Mouse (Mus musculus) testis, adult 2 months (tissue): Measurements from ENCODE around the gene Il1b. TPM values are rescaled to one million over a fixed set of nuclear protein-coding genes. Genes with fewer than 3 reads are reported as not detected.
A peak's percentile ranks its signal among the peaks of the same experiment; 100 is the strongest.

ENCODE experiments used
- H3K27ac ChIP-seq: fragments of 200-500 bp; 2 replicates; pipeline ENCODE4 v1.5.1; 2012; ENCODE audit warnings: low read depth, low read length; ENCODE audit not compliant: control insufficient read depth, insufficient read depth
- H3K27me3 ChIP-seq: fragments of 200-500 bp; 2 replicates; pipeline ENCODE4 v1.6.1; 2012; ENCODE audit warnings: mild to moderate bottlenecking, low read length, moderate library complexity; ENCODE audit not compliant: control insufficient read depth, insufficient read depth
- H3K36me3 ChIP-seq: fragments of 200-500 bp; 2 replicates; pipeline ENCODE4 v1.6.1; 2012; ENCODE audit warnings: mild to moderate bottlenecking, low read length; ENCODE audit not compliant: control insufficient read depth, insufficient read depth
- H3K4me1 ChIP-seq: fragments of 200-500 bp; 2 replicates; pipeline ENCODE4 v1.6.1; 2012; ENCODE audit warnings: low read length; ENCODE audit not compliant: control insufficient read depth, insufficient read depth
- H3K4me3 ChIP-seq: fragments of 200-500 bp; 2 replicates; pipeline ENCODE4 v1.5.1; 2012; ENCODE audit warnings: low read depth, mild to moderate bottlenecking, low read length, moderate library complexity, mixed read lengths; ENCODE audit not compliant: control insufficient read depth
- CTCF ChIP-seq: fragments of 200-500 bp; IDR thresholded peaks from 2 replicates; pipeline ENCODE4 v1.5.1; 2012; ENCODE audit warnings: low read depth, mild to moderate bottlenecking, inconsistent platforms, low read length, moderate library complexity; ENCODE audit not compliant: control insufficient read depth, insufficient read depth, insufficient replicate concordance
- POLR2A ChIP-seq: fragments of 200-500 bp; IDR thresholded peaks from 2 replicates; pipeline ENCODE4 v1.6.1; 2012; ENCODE audit warnings: low read depth, mild to moderate bottlenecking, inconsistent platforms, low read length, moderate library complexity; ENCODE audit not compliant: control insufficient read depth
- polyA plus RNA-seq: library from polyadenylated mRNA; depleted of rRNA; stranded (reverse); fragments of >200 nt; gene quantifications from 2 replicates; pipeline ENCODE4 v1.2.3, GENCODE M21; 2012

Il1b gene
- polyA plus RNA-seq, 1 experiment, result 0.64 TPM

GRCm38 (mm10) chr2:129385331-129385730 is 14.4 kb upstream of the Il1b start:
- H3K4me1 ChIP-seq, result no peaks in the 10 kb centered on the region
- H3K36me3 ChIP-seq, result no peaks in the 10 kb centered on the region
- no peak overlapping the region for H3K27ac ChIP-seq
- no peaks in the 10 kb centered on the region for H3K27me3 ChIP-seq
- TF ChIP-seq POLR2A (no peak), CTCF (no peak)
- no peak overlapping the region for H3K4me3 ChIP-seq

DNA sequence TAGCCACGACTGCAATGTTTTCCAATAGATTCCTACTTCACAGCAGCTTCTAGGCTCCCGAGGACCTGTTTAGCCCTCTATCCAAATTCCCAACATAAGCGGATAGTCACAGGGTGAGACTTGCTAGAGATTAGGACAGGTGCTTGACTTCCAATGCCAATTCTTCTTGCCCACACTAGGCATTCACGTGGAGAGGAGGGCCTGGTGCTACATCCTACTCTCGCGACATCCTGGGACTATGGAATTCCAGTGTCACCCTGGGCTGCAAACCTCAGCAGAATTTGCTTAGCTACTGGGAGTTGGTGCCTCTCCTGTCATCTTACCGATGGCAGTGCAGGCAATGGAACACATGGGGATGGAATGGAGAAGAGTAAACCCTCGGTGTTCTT is 13.3 kb upstream of the Il1b start:
- H3K27ac ChIP-seq, result peak overlapping the region; percentile 45
- no peaks in the 10 kb centered on the region for H3K4me1 ChIP-seq
- no peaks in the 10 kb centered on the region for H3K27me3 ChIP-seq
- no peak overlapping the region for H3K4me3 ChIP-seq
- H3K36me3 ChIP-seq, result no peaks in the 10 kb centered on the region
- no peak for TF ChIP-seq POLR2A
- TF ChIP-seq CTCF, result no peak

- Histone ChIP-seq H3K27ac (peak overlapping the region; percentile 45), H3K36me3 (no peaks in the 10 kb centered on the region), H3K4me1 (no peaks in the 10 kb centered on the region), H3K4me3 (no peak overlapping the region), H3K27me3 (no peaks in the 10 kb centered on the region)
- TF ChIP-seq CTCF (no peak), POLR2A (no peak)
These were observed 12.8 kb upstream of the Il1b start for GRCm38 (mm10) chr2:129383512-129384271.

DNA sequence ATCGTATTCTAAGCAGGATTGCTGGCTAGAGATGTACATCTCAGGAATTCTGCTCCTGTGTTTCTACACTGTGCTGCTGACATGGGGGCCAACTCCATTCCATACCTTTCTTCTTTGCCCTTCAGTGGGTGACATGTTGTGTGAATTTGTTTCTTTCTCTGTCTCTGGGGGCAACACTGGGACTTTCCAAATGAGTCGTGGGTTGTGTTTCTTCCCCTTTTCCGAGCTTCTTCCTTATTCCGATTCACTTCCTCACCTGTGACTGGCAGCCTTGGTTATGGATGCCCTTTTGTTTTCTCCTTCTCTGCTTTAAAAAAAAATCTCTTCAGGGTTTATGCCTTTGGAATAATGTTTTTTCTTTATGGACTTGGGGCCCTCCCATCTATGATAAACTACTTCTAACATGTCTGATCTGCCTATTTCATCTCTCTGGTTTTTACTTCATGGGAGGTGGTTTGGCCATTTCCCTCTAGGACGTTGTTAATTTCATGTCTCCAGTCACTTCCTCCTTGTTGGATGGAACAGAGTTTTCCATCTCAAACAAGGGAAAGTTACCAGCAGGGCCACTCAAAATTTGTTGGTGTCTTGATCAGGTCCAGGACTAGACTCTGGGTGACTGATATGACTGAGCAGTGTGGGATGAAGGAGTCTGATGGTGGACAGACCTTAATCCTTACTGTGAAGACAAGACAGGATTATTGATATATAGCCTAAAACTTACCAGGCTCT is 10.0 kb upstream of the Il1b start:
- H3K27ac ChIP-seq, result no peak overlapping the region
- no peaks in the 10 kb centered on the region for H3K36me3 ChIP-seq
- no peak for TF ChIP-seq POLR2A
- TF ChIP-seq CTCF, result no peak
- H3K27me3 ChIP-seq, result no peaks in the 10 kb centered on the region
- no peaks in the 10 kb centered on the region for H3K4me1 ChIP-seq
- no peak overlapping the region for H3K4me3 ChIP-seq

- H3K4me1 ChIP-seq, result no peaks in the 10 kb centered on the region
- no peaks in the 10 kb centered on the region for H3K27me3 ChIP-seq
- H3K36me3 ChIP-seq, result no peaks in the 10 kb centered on the region
- H3K27ac ChIP-seq, result no peak overlapping the region
- TF ChIP-seq CTCF (no peak), POLR2A (no peak)
- H3K4me3 ChIP-seq, result no peak overlapping the region
These were observed 9.3 kb upstream of the Il1b start for GRCm38 (mm10) chr2:129380211-129380610.

GRCm38 (mm10) chr2:129373307-129373706 is 2.4 kb upstream of the Il1b start:
- H3K36me3 ChIP-seq, result no peaks in the 10 kb centered on the region
- H3K4me1 ChIP-seq, result no peaks in the 10 kb centered on the region
- no peak overlapping the region for H3K27ac ChIP-seq
- TF ChIP-seq POLR2A (no peak), CTCF (no peak)
- H3K27me3 ChIP-seq, result no peaks in the 10 kb centered on the region
- H3K4me3 ChIP-seq, result no peak overlapping the region

- Histone ChIP-seq H3K27me3 (no peaks in the 10 kb centered on the region), H3K4me1 (no peaks in the 10 kb centered on the region), H3K36me3 (no peaks in the 10 kb centered on the region), H3K27ac (no peak overlapping the region), H3K4me3 (no peak overlapping the region)
- TF ChIP-seq POLR2A (no peak), CTCF (no peak)
These were observed 1.3 kb downstream of the Il1b start for GRCm38 (mm10) chr2:129369615-129370014.
